Mouse (Mus musculus): ENCODE measurements at regions not wholly inside any gene's neighbourhood (a gene's known extent, or its start where the extent isn't known, plus 50 kb on each side); places are given as distances from the start of the nearest gene placed in this dataset.
A peak's percentile ranks its signal among the peaks of the same experiment; 100 is the strongest.

DNA sequence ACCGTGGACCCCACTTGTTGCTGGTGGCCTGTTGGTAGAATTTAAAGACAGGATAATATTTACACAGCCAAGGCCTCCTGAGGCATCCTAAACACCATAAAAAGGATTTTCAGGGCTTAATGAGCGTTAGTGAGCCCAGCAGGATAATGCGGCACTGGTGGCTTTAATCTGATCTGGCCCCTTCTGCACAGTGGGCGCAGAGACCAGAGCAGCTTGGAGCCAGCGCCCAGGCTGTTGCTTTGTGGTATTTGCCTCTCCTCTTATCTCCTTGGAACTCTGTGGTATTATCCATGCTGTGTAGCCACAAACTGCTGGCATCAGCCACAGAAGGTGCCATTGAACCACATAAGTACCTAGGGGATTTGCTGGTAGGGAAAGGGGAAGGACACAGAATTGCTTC, 90.1 kb downstream of the Gm26897 start:
- DNase-seq (ENCODE audit: extremely low spot score in 1 of 2, low spot score in 2 of 2) = no peak
- intact Hi-C loops (cut with DNase I) = no loop called here

DNA sequence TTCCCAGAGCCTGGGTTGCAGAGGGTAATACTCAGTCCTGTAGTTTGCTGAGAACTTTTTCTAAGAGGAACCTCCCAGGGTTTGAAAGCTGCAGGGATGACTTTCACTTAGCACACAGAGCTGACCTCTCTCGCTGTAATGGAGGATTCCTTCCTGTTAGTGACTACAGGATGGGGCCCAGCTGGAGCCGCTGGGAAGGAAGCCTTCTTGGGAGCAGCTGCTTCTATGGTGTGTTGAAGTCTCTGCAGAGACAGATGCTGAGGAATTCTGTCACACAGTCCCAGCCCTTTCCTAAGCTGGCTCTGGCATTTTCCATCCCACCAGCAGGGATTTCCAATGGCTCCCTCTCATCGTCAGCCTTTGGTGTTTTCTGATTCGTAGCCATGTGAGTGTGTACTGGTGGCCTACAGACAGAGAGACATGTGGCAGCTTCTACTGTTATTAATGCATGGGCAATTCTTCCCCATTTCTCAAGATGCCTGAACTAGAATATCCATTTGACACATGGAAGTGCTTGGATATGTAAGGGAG, 90.9 kb downstream of the Gm26897 start:
- intact Hi-C loops (cut with DNase I) = no loop called here
- DNase-seq (ENCODE audit: extremely low spot score in 1 of 2, low spot score in 2 of 2) = no peak

DNA sequence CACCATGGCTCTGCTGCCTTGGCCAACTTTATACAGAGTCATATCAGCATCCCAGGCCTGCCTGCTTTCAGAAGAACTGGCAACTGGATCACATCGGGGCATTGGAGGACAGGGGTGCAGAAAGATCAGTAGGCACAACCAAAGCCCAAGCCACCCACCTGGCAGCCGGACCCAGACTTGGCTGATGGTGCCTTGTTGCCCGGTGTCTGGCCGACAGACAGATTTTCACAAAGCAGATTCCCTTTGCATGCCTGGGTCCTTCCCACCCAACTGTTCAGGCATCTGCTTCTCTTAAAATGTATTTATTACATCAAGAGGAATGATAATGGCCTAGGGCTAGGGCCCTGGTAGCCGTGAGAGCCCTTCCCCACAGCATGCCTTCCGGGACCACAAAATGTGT, 96.2 kb downstream of the Gm26897 start:
- intact Hi-C loops (cut with DNase I) = no loop called here
- DNase-seq (ENCODE audit: extremely low spot score in 1 of 2, low spot score in 2 of 2) = no peak

DNA sequence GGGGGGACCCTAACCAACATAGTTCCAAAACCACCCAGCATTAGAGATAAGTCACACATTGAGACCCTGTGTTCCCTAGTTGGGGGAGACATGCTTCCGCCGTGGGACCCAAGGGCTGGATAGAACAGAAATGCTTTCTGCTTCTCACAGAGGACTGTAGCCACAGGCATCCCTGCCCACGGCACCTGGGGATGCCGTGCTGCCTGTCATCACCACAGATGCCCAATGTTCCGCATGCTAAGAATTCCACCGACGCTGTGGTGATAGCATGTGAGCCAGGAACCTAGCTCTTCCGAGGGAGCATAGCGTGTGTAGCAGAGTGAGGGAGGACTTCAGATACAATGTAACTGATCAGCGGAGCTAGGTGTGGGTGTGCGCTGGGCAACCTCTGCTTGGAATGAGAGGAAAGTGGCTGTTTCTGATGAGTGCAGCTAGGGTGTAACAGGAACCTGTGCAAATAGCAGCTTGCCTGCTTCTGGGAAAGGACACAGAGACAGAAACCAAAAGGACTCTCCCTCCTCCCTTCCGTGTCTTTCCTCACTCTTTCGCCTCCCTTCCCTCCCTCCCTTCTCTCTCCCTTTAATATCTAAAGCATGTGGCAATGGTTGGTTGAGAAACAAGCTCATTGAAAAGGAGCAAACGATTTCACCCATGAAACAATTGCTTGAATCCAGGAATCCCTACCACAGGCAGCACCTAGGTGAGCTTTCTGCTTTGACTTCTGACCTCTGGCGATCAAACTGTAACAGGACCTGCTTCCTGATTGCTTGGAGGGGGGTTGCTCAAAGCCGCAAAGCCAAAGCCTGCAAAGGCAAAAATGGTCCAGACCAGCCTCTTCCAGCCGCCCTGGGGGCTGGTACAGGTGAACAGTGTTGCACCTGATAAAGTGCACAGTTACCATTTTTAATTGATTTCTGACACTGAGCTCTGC, 102.3 kb downstream of the Gm26897 start:
- intact Hi-C loops (cut with DNase I) = no loop called here
- no peak for DNase-seq (ENCODE audit: extremely low spot score in 1 of 2, low spot score in 2 of 2)

- DNase-seq (ENCODE audit: extremely low spot score in 1 of 2, low spot score in 2 of 2) = no peak
- intact Hi-C loops (cut with DNase I) = no loop called here
Measured at GRCm38 (mm10) chr5:111836668-111837234, 103.0 kb downstream of the Gm26897 start.

- intact Hi-C loops (cut with DNase I) = no loop called here
- DNase-seq (ENCODE audit: extremely low spot score in 1 of 2, low spot score in 2 of 2) = no peak
Measured at GRCm38 (mm10) chr5:111842461-111842860, 108.7 kb downstream of the Gm26897 start.

- no peak for DNase-seq (ENCODE audit: extremely low spot score in 1 of 2, low spot score in 2 of 2)
- intact Hi-C loops (cut with DNase I) = no loop called here
Measured at GRCm38 (mm10) chr5:111843622-111844239, 110.0 kb downstream of the Gm26897 start.

DNA sequence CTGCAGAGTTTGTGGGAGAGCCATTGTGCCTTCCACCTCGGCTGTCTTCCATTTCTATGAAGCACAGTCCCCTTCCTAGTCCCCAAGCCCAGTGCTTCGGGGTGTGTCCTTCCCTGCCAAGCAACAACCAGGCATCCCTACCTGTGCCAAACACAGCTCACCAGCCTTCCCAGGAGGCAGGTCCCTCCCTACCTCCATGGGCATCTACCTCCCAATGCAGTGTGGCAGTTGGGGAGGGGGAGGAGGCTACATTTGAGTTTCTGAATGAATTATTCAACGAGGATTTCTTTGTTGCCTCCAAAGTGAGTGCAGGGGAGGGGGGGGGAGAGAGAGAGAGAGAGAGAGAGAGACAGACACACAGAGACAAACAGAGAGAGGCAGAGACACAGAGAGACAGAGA, 110.8 kb downstream of the Gm26897 start:
- intact Hi-C loops (cut with DNase I) = no loop called here
- no peak for DNase-seq (ENCODE audit: extremely low spot score in 1 of 2, low spot score in 2 of 2)

- DNase-seq (ENCODE audit: extremely low spot score in 1 of 2, low spot score in 2 of 2) = no peak
- intact Hi-C loops (cut with DNase I) = no loop called here
Measured at GRCm38 (mm10) chr5:111848917-111849316, 115.2 kb downstream of the Gm26897 start.

DNA sequence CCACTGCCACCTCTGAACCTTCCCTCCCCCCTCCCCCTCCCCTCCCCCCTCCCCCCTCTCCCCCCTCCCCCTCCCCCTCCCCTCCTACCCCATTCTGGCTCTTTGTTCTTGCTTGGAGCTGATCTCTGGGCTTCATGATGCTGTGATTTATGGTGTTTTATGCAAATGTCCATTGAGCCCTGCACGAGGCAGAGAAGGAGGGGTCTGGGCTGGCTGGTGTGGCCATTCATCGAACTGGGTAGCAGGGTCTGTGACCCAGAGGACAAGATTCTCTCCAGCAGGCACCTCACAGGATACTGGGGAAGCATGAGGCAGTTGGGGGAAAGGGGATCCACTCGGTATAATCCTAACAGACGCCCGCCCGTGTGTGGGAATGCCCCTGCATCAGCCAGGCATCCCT, 119.0 kb downstream of the Gm26897 start:
- intact Hi-C loops (cut with DNase I) = no loop called here
- no peak for DNase-seq (ENCODE audit: extremely low spot score in 1 of 2, low spot score in 2 of 2)

DNA sequence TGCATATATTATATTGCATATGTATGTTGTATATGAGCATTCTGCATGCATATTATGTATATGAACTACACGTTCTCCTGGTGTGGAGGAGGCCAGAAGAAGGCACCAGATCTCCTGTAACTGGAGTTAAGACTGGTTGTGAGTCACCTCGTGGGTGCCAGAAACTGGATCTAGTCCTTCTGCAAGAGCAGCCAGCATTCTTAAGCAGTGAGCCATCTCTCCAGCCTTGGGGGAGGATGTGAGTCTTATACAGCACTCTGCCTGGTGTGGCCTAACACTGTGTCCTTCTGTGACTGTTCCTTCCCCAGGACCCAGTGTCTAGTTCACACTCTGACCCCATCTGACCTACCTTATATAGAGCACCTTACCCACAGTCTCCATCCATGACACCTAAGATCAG, 121.6 kb downstream of the Gm26897 start:
- intact Hi-C loops (cut with DNase I) = no loop called here

GRCm38 (mm10) chr5:111857200-111857599, 123.5 kb downstream of the Gm26897 start:
- intact Hi-C loops (cut with DNase I) = no loop called here
- no peak for DNase-seq (ENCODE audit: extremely low spot score in 1 of 2, low spot score in 2 of 2)

More for the DNA sequence above, 121.6 kb downstream of the Gm26897 start:
- no peak for DNase-seq (ENCODE audit: extremely low spot score in 1 of 2, low spot score in 2 of 2)

- intact Hi-C loops (cut with DNase I) = no loop called here
Measured at GRCm38 (mm10) chr5:111860436-111860835, 126.7 kb downstream of the Gm26897 start.

DNA sequence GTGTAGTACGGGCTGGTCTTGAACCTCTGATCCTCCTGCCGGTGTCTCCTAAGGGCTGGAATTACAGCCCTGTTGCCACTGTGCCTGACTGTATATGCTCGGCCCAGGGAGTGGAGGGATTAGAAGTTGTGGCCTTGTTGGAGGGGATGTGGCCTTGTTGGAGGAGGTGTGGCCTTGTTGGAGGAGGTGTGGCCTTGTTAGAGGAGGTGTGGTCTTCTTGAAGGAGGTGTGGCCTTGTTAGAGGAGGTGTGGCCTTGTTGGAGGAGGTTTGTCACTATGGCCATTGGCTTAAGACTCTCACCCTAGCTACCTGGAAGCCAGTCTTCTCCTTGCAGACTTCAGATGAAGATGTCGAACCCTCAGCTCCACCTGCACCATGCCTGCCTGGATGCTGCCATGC, 128.6 kb downstream of the Gm26897 start:
- intact Hi-C loops (cut with DNase I) = no loop called here
- no peak for DNase-seq (ENCODE audit: extremely low spot score in 1 of 2, low spot score in 2 of 2)

More at GRCm38 (mm10) chr5:111860436-111860835, 126.7 kb downstream of the Gm26897 start:
- no peak for DNase-seq (ENCODE audit: extremely low spot score in 1 of 2, low spot score in 2 of 2)

GRCm38 (mm10) chr5:111863922-111864321, 130.2 kb downstream of the Gm26897 start:
- DNase-seq (ENCODE audit: extremely low spot score in 1 of 2, low spot score in 2 of 2) = no peak
- intact Hi-C loops (cut with DNase I) = no loop called here

DNA sequence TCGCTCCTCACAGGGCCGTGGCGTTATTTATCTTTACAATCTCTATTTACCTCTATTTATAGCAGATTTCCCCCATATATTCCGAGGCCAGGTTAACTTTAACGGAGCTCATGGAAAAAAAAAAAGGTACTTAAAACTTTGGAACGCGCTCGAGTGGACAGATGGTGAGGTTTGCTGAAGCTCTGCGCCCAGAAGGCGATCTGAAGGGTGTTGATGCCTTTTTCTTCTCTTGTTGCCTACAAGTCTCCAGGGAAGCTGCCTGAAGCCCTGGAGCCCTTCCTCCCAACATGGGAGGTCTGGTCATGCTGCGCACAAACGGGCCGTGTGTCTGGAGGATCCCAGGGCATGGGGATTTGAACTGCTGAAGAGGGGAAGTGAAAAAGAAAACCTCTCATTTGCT, 130.9 kb downstream of the Gm26897 start:
- DNase-seq (ENCODE audit: extremely low spot score in 1 of 2, low spot score in 2 of 2) = peak in 1 of 2 experiments; percentile 54
- intact Hi-C loops (cut with DNase I) = no loop called here

DNA sequence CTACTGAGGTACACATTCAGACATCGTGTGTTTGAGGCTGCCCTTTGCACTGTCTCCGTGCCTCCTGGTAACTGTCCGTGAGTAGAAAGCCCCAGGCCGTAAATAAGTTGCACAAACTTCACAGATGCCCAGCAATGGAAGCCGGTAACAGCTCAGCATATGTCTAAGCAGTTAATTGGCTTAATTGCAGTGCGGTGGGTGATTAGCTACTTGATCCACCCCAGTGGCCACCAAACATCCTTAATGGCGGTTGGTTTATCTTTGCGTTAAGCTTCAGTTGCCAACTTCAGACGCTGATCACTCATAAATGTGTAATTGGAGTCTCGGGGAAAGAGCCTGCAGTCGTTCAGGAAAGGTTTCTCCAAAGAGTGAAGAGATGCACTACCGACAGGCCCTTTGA, 135.3 kb downstream of the Gm26897 start:
- DNase-seq (ENCODE audit: extremely low spot score in 1 of 2, low spot score in 2 of 2) = no peak
- intact Hi-C loops (cut with DNase I) = no loop called here

GRCm38 (mm10) chr5:111877165-111877793, 143.6 kb downstream of the Gm26897 start:
- intact Hi-C loops (cut with DNase I) = no loop called here
- DNase-seq (ENCODE audit: extremely low spot score in 1 of 2, low spot score in 2 of 2) = no peak

DNA sequence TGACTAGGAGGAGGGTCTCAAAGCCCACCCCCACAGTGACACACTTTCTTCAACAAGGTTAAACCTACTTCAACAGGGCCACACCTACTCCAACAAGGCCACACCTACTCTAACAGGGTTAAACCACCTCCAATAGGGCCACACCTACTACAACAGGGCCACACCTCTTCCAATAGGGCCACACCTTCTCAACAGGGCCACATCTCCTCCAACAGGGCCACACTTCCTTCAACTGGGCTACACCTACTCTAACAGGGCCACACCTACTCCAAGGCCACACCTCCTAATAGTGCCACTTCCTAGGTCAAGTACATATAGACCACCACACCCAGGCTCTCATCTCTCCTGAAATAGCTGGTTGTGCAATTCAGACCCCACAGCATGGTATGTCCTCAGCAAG, 145.3 kb downstream of the Gm26897 start:
- intact Hi-C loops (cut with DNase I) = no loop called here
- DNase-seq (ENCODE audit: extremely low spot score in 1 of 2, low spot score in 2 of 2) = no peak
